ENCODE assay signal across 8 mouse cellular contexts in genomic region chr13:111489802-111490723, GRCm38 (mm10). TPM values are rescaled to one million over a fixed set of nuclear protein-coding genes. Genes with fewer than 3 reads are reported as not detected.
DNase-seq lines count a peak whose midpoint lies in the region; ATAC-seq lines count a peak whose summit lies in the region.

TSS of gene Gpbp1 (minus strand) at chr13:111490111.

- peaks cover 21% of the 10 kb centered on the region for H3K27me3 ChIP-seq in intestine, embryonic 14.5 days (replicated peaks; ENCODE audit: control insufficient read depth, insufficient read depth, low read length)

- H3K4me1 ChIP-seq in intestine, embryonic 14.5 days (replicated peaks; ENCODE audit: control insufficient read depth, insufficient read depth, low read length), result peaks cover 20% of the 10 kb centered on the region

- DNase-seq in adrenal gland, adult 18-20 months (ENCODE audit: low spot score in 2 of 2), result peak; percentile 99
- peak; percentile 99 for DNase-seq in embryo, embryonic 11 days
- DNase-seq in gastrocnemius, postnatal 25 days, result peak; percentile 100
- DNase-seq in intestine, embryonic 14.5 days (ENCODE audit: low spot score), result peak; percentile 100
- peak; percentile 100 for DNase-seq in left cerebral cortex, postnatal 14 days (ENCODE audit: low spot score in 2 of 2)
- peak; percentile 99 for DNase-seq in mesoderm, embryonic 11.5 days (ENCODE audit: low read depth, low spot score)
- DNase-seq in right cerebral cortex, postnatal 36 days (ENCODE audit: low spot score in 2 of 2), result peak; percentile 100
- DNase-seq in yolk sac, embryonic 10.5 days (ENCODE audit: low spot score), result peak; percentile 100

- intact Hi-C loops in left cerebral cortex, postnatal 14 days (cut with DNase I), result loop anchor here (2.0 to 10.0 kb wide), 2 partner anchors 195 to 235 kb away; no protein-coding TSS in a partner anchor

- peak within 1 kb of the TSS; percentile 97 for H3K9ac ChIP-seq in intestine, embryonic 14.5 days (ENCODE audit: low read length)

- peak; percentile 96 for ATAC-seq in intestine, embryonic 14.5 days (replicated peaks; ENCODE audit: low FRiP score, low TSS enrichment, low read depth)

- no peaks in the 10 kb centered on the region for H3K9me3 ChIP-seq in intestine, embryonic 14.5 days (ENCODE audit: control insufficient read depth, low read length)

- H3K4me3 ChIP-seq in intestine, embryonic 14.5 days (ENCODE audit: low read depth, low read length), result peak within 1 kb of the TSS; percentile 90

- under 1% methylated on average over 84 of the region's 109 CpGs for WGBS in intestine, embryonic 14.5 days

- H3K36me3 ChIP-seq in intestine, embryonic 14.5 days (ENCODE audit: control insufficient read depth, insufficient read depth, low read length), result no peaks in the 10 kb centered on the region

- H3K27ac ChIP-seq in intestine, embryonic 14.5 days (ENCODE audit: low read depth), result peak within 1 kb of the TSS; percentile 98

- H3K4me2 ChIP-seq in intestine, embryonic 14.5 days (ENCODE audit: low read length), result peak within 1 kb of the TSS; percentile 88

RNA-seq across cellular contexts. Expression of gene Gpbp1, which starts in this region (rescaled TPM):
- 10 to 100 TPM; 93.7 to 98.4 TPM for total RNA-seq in adrenal gland, adult 18-20 months (2021)
- total RNA-seq in gastrocnemius, postnatal 25 days (2021), result 10 to 100 TPM; 38.2 to 43.3 TPM
- 80.3 and 89.3 TPM in 2 replicates for polyA plus RNA-seq in intestine, embryonic 14.5 days (2014; fragmentation: Nextera tagmentation; extraction: Ambion mirVana)
- total RNA-seq in left cerebral cortex, postnatal 14 days (2021), result 10 to 100 TPM; 77.6 to 79.6 TPM

Comparison
In these comparisons a context has a peak if more than half of its experiments do, and no peak if none do; other contexts are left out.
1. Peak in every context shown above with its lines: DNase-seq, ATAC-seq, H3K4me3 ChIP-seq and H3K27ac ChIP-seq.